Mouse (Mus musculus) R1 (cell line): ENCODE measurements at regions not wholly inside any gene's neighbourhood (a gene's known extent, or its start where the extent isn't known, plus 50 kb on each side); places are given as distances from the start of the nearest gene placed in this dataset.

Experiments
- DNase-seq: peaks from one replicate; pipeline ENCODE4 v3.0.0-alpha.2; 2018; ENCODE audit warnings: low read depth, low spot score

- no peak for DNase-seq
Measured at GRCm38 (mm10) chrX:109502571-109502970, 306.0 kb downstream of the Gm6377 start.

- DNase-seq: no peak
Measured at GRCm38 (mm10) chrX:109552471-109552870, 355.9 kb downstream of the Gm6377 start.

DNA sequence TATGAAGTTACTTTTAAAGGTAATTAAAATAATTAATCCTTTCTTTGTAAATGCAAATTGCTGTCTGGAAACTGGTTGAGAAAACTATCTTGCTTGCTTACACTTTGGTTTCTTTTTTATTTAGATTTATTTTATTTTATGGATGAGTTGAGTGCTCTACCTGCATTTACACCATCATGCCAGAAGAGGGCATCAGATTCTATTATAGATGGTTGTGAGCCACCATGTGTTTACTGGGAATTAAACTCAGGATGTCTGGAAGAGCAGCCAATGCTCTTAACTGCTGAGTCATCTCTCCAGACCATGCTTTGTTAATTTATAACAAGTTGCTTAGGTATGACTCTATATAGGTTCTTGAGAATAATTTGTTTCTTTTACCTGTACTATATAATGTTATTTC is 390.8 kb downstream of the Gm6377 start:
- DNase-seq: peak; percentile 21

DNA sequence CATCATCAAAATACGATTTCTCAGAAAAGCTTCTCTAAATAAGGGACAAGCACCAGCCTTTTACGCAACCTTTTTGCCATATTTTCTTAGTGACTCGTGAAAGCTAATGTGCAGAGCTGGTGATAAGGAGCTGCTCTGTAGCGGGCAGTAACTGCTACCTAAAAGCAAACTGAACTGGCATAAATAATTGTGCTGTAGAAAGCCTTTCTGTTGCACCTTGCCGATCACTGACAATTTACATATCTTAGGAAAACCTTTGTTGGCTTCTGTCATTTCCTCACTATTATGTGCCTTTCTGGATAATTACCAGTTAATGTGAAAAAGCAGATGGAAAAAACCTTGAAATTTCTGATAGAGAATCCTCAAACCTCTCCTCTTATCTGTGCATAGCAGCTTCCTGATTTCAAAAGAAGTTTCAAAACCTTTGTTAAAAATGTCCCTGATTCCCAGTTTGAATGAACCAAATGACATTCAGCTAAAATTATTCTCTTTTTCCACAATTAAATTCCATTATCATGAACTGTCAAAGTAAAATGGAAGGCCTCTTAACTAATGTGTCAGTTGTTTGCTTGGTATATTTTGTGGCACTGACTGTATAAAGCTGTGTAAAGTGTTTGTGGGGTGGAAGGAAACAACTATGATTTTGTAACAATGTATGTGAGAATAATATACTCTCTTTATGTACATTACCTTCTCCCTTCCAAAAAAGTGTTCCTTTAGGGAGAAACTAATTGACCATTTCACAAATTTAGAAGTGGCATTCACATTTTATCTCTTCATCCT is 430.6 kb downstream of the Gm6377 start:
- DNase-seq: no peak
